8 mouse cellular contexts compared by ENCODE assay signal in the genomic region with DNA sequence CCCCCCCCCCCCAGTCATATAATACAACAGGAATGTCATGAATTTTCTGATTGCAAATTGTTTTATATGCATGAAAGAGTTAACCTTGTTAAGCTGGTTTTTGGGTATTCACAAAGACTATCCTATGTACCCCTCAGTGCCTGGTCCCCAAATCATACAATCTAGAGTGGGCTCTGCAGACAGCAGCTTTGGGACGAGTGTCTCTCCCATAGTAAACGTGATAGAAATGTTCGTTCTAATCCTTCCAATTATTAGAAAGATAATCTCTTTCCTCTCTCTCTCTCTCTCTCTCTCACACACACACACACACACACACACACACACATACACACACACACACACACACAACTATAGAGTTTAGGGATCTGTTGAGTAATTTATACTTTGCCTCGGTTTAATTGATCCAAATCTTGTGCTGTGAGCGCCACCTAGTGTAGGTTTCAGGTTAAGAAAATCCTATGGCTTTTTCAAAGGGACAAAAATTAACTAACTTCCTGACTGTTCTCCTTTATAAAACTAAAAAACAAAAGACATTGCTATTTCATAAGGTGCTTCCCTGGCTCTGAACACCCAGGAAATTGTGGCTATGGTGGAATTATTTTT. TPM values are rescaled to one million over a fixed set of nuclear protein-coding genes. Genes with fewer than 3 reads are reported as not detected.
DNase-seq lines count a peak whose midpoint lies in the region; ATAC-seq and TF ChIP-seq lines count a peak whose summit lies in the region.

No protein-coding gene starts in this region.

- H3K36me3 ChIP-seq in embryonic facial prominence, embryonic 11.5 days (replicated peaks; ENCODE audit: control insufficient read depth, insufficient read depth, low read depth, low read length): no peaks in the 10 kb centered on the region
- H3K36me3 ChIP-seq in embryonic facial prominence, embryonic 10.5 days (replicated peaks): no peaks in the 10 kb centered on the region
- no peaks in the 10 kb centered on the region for H3K36me3 ChIP-seq in CH12.LX (replicated peaks in 1 of 2; ENCODE audit: control insufficient read depth in 1 of 2, insufficient read depth in 1 of 2, low read length in 1 of 2)
- no peaks in the 10 kb centered on the region for H3K36me3 ChIP-seq in heart, embryonic 11.5 days (ENCODE audit: control insufficient read depth, insufficient read depth, low read length)
- H3K36me3 ChIP-seq in stomach, postnatal 0 days (ENCODE audit: control insufficient read depth, insufficient read depth, low read length): no peaks in the 10 kb centered on the region

- no peaks in the 10 kb centered on the region for H3K9me3 ChIP-seq in embryonic facial prominence, embryonic 11.5 days (replicated peaks; ENCODE audit: control insufficient read depth, low read length)
- H3K9me3 ChIP-seq in embryonic facial prominence, embryonic 10.5 days: no peaks in the 10 kb centered on the region
- peaks cover 40% of the 10 kb centered on the region for H3K9me3 ChIP-seq in CH12.LX (replicated peaks; ENCODE audit: low read length)
- H3K9me3 ChIP-seq in heart, embryonic 11.5 days (replicated peaks; ENCODE audit: control insufficient read depth, low read length): no peaks in the 10 kb centered on the region
- H3K9me3 ChIP-seq in stomach, postnatal 0 days (ENCODE audit: control insufficient read depth, low read length): no peaks in the 10 kb centered on the region

- TF ChIP-seq RAD21 in CH12.LX (IDR thresholded peaks at IDR 0.05; ENCODE audit: low read depth, low read length): peak; percentile 45

- no peak for ATAC-seq in embryonic facial prominence, embryonic 11.5 days (replicated peaks; ENCODE audit: insufficient number of reproducible peaks, low FRiP score, low TSS enrichment, low read depth)
- ATAC-seq in heart, embryonic 11.5 days (replicated peaks; ENCODE audit: insufficient number of reproducible peaks, low FRiP score, low TSS enrichment): no peak
- no peak for ATAC-seq in stomach, postnatal 0 days (ENCODE audit: low FRiP score, low TSS enrichment)

- TF ChIP-seq EP300 in CH12.LX (IDR thresholded peaks at IDR 0.05; ENCODE audit: low read length): no peak
- no peak for TF ChIP-seq EP300 in stomach, postnatal 0 days (optimal IDR thresholded peaks at IDR 0.05)

- peak in 1 of 2 experiments; percentile 41; a peak in 1 of 4 replicates for TF ChIP-seq CTCF in CH12.LX (conservative IDR thresholded peaks at IDR 0.05 in 1 of 2, IDR thresholded peaks at IDR 0.05 in 1 of 2; ENCODE audit: low read depth in 2 of 2, low read length in 2 of 2)
- TF ChIP-seq CTCF in layer of hippocampus, adult 2 months (conservative IDR thresholded peaks at IDR 0.05): peak; percentile 78
- peak; percentile 86 for TF ChIP-seq CTCF in stomach, postnatal 0 days (IDR thresholded peaks at IDR 0.05; ENCODE audit: low read depth)

- H3K27me3 ChIP-seq in embryonic facial prominence, embryonic 11.5 days (ENCODE audit: control insufficient read depth, insufficient read depth, low read length): no peaks in the 10 kb centered on the region
- no peaks in the 10 kb centered on the region for H3K27me3 ChIP-seq in embryonic facial prominence, embryonic 10.5 days (replicated peaks; ENCODE audit: low read depth, poor library complexity, severe bottlenecking)
- no peaks in the 10 kb centered on the region for H3K27me3 ChIP-seq in CH12.LX (replicated peaks)
- no peaks in the 10 kb centered on the region for H3K27me3 ChIP-seq in heart, embryonic 11.5 days (ENCODE audit: control insufficient read depth, insufficient read depth, low read length)
- H3K27me3 ChIP-seq in stomach, postnatal 0 days (ENCODE audit: control insufficient read depth, insufficient read depth, low read length): no peaks in the 10 kb centered on the region

- dilution Hi-C loops in CH12.LX (cut with MboI; ENCODE audit: extremely low pct_ligation_motif_present, extremely low pct_unique_long_range_greater_than_20kb, low sequenced_read_pairs): no loop called here

- WGBS in embryonic facial prominence, embryonic 11.5 days: 38% methylated on average over 5 of the region's 5 CpGs
- WGBS in embryonic facial prominence, embryonic 10.5 days: 44% methylated on average over 5 of the region's 5 CpGs
- 10% methylated on average over 5 of the region's 5 CpGs for WGBS in heart, embryonic 11.5 days (ENCODE audit: insufficient replicate concordance)
- 24% methylated on average over 5 of the region's 5 CpGs for WGBS in stomach, postnatal 0 days

- TF ChIP-seq POLR2A in CH12.LX (IDR thresholded peaks at IDR 0.05; ENCODE audit: low read depth, low read length): no peak

- no peak overlapping the region for H3K27ac ChIP-seq in embryonic facial prominence, embryonic 11.5 days (replicated peaks; ENCODE audit: low read depth, low read length)
- no peak overlapping the region for H3K27ac ChIP-seq in embryonic facial prominence, embryonic 10.5 days (replicated peaks)
- no peak overlapping the region for H3K27ac ChIP-seq in CH12.LX (ENCODE audit: insufficient read depth, low read depth)
- H3K27ac ChIP-seq in heart, embryonic 11.5 days (ENCODE audit: low read depth, low read length): no peak overlapping the region
- no peak overlapping the region for H3K27ac ChIP-seq in layer of hippocampus, adult 2 months
- no peak overlapping the region for H3K27ac ChIP-seq in stomach, postnatal 0 days (replicated peaks)

- no peak overlapping the region for H3K9ac ChIP-seq in embryonic facial prominence, embryonic 11.5 days (replicated peaks; ENCODE audit: low read length)
- H3K9ac ChIP-seq in CH12.LX (ENCODE audit: insufficient read depth, low read depth): no peak overlapping the region
- no peak overlapping the region for H3K9ac ChIP-seq in heart, embryonic 11.5 days (ENCODE audit: low read depth, low read length)
- no peak overlapping the region for H3K9ac ChIP-seq in stomach, postnatal 0 days (ENCODE audit: low read length)

- H3K4me3 ChIP-seq in embryonic facial prominence, embryonic 11.5 days (ENCODE audit: low read depth, low read length): no peak overlapping the region
- H3K4me3 ChIP-seq in embryonic facial prominence, embryonic 10.5 days: no peak overlapping the region
- H3K4me3 ChIP-seq in CH12.LX (replicated peaks in 1 of 3; ENCODE audit: low read depth in 2 of 3, low read length in 2 of 3, poor library complexity in 1 of 3): no peak overlapping the region
- H3K4me3 ChIP-seq in heart, embryonic 11.5 days (ENCODE audit: low read depth, low read length): peak overlapping the region; percentile 14
- no peak overlapping the region for H3K4me3 ChIP-seq in layer of hippocampus, adult 2 months
- H3K4me3 ChIP-seq in stomach, postnatal 0 days (ENCODE audit: low read depth, low read length): no peak overlapping the region

- DNase-seq in embryonic facial prominence, embryonic 11.5 days (ENCODE audit: low spot score): peak; percentile 82
- DNase-seq in embryonic facial prominence, embryonic 10.5 days (ENCODE audit: low spot score): no peak
- peak; percentile 11 for DNase-seq in CH12.LX (ENCODE audit: extremely low read depth)
- peak; percentile 69 for DNase-seq in cerebellum, adult 8-10 months
- DNase-seq in layer of hippocampus, adult 2 months (ENCODE audit: low spot score in 2 of 2): peak; percentile 21 to 76
- DNase-seq in lung, postnatal 14 days: peak; percentile 69
- DNase-seq in stomach, postnatal 0 days (ENCODE audit: low spot score): peak; percentile 40

- H3K79me2 ChIP-seq in CH12.LX (replicated peaks; ENCODE audit: control insufficient read depth, extremely low read depth, insufficient read depth, poor library complexity, severe bottlenecking): no peaks in the 10 kb centered on the region

- H3K4me1 ChIP-seq in embryonic facial prominence, embryonic 11.5 days (ENCODE audit: control insufficient read depth, insufficient read depth, low read length): no peaks in the 10 kb centered on the region
- no peaks in the 10 kb centered on the region for H3K4me1 ChIP-seq in embryonic facial prominence, embryonic 10.5 days
- no peaks in the 10 kb centered on the region for H3K4me1 ChIP-seq in CH12.LX (ENCODE audit: control insufficient read depth in 1 of 2, insufficient read depth in 2 of 2)
- peaks cover 6% of the 10 kb centered on the region; the same call in 1 of the 2 replicates for H3K4me1 ChIP-seq in heart, embryonic 11.5 days (ENCODE audit: control insufficient read depth, insufficient read depth, low read length)
- H3K4me1 ChIP-seq in stomach, postnatal 0 days (replicated peaks; ENCODE audit: control insufficient read depth, insufficient read depth): no peaks in the 10 kb centered on the region

- H3K4me2 ChIP-seq in embryonic facial prominence, embryonic 11.5 days (ENCODE audit: low read depth, low read length): no peak overlapping the region
- H3K4me2 ChIP-seq in CH12.LX (ENCODE audit: insufficient read depth, low read depth, poor library complexity, severe bottlenecking): no peak overlapping the region
- H3K4me2 ChIP-seq in heart, embryonic 11.5 days: peak overlapping the region; percentile 61
- H3K4me2 ChIP-seq in stomach, postnatal 0 days (replicated peaks; ENCODE audit: low read depth): no peak overlapping the region

- in situ Hi-C loops in CH12.LX (cut with MboI; ENCODE audit: low pct_ligation_motif_present, low pct_unique_long_range_greater_than_20kb, low sequenced_read_pairs): no loop called here

TF ChIP-seq in CH12.LX, 34 proteins besides CTCF, POLR2A, EP300 and RAD21 (continues in another document):
- no peak for TF ChIP-seq BHLHE40 (IDR thresholded peaks at IDR 0.05; ENCODE audit: low read depth, low read length)
- TF ChIP-seq USF2 (conservative IDR thresholded peaks at IDR 0.05; ENCODE audit: low read depth, low read length): no peak
- no peak for TF ChIP-seq POLR2AphosphoS2 (IDR thresholded peaks at IDR 0.05; ENCODE audit: low read depth, low read length)
- TF ChIP-seq JUND (conservative IDR thresholded peaks at IDR 0.05; ENCODE audit: low read depth, low read length): no peak
- no peak for TF ChIP-seq ZNF384 (IDR thresholded peaks at IDR 0.05; ENCODE audit: low read depth, low read length)
- TF ChIP-seq TBP (conservative IDR thresholded peaks at IDR 0.05; ENCODE audit: low read depth, low read length): no peak
- no peak for TF ChIP-seq ZKSCAN1 (IDR thresholded peaks at IDR 0.05; ENCODE audit: borderline replicate concordance, low read depth, low read length)
- no peak for TF ChIP-seq ZMIZ1 (IDR thresholded peaks at IDR 0.05; ENCODE audit: low read depth, low read length)
- TF ChIP-seq JUN (IDR thresholded peaks at IDR 0.05; ENCODE audit: insufficient read depth, low read depth, low read length): no peak
- no peak for TF ChIP-seq MXI1 (IDR thresholded peaks at IDR 0.05; ENCODE audit: low read depth, low read length)

RNA-seq across cellular contexts. Expression of gene Epb41l3, which starts 30.4 kb away (rescaled TPM):
- 124 and 136 TPM in 2 replicates for polyA plus RNA-seq in embryonic facial prominence, embryonic 11.5 days (2014; fragmentation: Nextera tagmentation; extraction: Ambion mirVana)
- polyA plus RNA-seq in embryonic facial prominence, embryonic 10.5 days (2016; fragmentation: Nextera tagmentation; extraction: Ambion mirVana): 55.7 and 76.4 TPM in 2 replicates
- total RNA-seq in CH12.LX (2012; rRNA removed) (not detected in 2 replicates), CH12.LX (2014; rRNA removed) (not detected in 2 replicates)
- polyA plus RNA-seq in CH12.LX (2012; ENCODE audit: insufficient read length, low read depth): 0.29 TPM in 1 of 2 replicates, not detected in the other
- 118 and 139 TPM in 2 replicates for polyA plus RNA-seq in heart, embryonic 11.5 days (2014; fragmentation: Nextera tagmentation; extraction: Ambion mirVana)
- 100 to 1,000 TPM; 124 to 129 TPM for total RNA-seq in layer of hippocampus, adult 2 months (2021)
- 15.8 and 16.6 TPM in 2 replicates for polyA plus RNA-seq in stomach, postnatal 0 days (2015; fragmentation: Nextera tagmentation; extraction: Ambion mirVana)

Comparison
In these comparisons a context has a peak if more than half of its experiments do, and no peak if none do; other contexts are left out.
1. RNA of gene Epb41l3, which starts 30.4 kb away (polyA plus RNA-seq): 124 to 136 TPM in embryonic facial prominence, embryonic 11.5 days, 118 to 139 TPM in heart, embryonic 11.5 days, 55.7 to 76.4 TPM in embryonic facial prominence, embryonic 10.5 days and 15.8 to 16.6 TPM in stomach, postnatal 0 days; 0.29 TPM in CH12.LX; every median in the first group is over 10 times any median in the second.